Mouse (Mus musculus): Measurements from ENCODE around the gene Pde4d.

DNA sequence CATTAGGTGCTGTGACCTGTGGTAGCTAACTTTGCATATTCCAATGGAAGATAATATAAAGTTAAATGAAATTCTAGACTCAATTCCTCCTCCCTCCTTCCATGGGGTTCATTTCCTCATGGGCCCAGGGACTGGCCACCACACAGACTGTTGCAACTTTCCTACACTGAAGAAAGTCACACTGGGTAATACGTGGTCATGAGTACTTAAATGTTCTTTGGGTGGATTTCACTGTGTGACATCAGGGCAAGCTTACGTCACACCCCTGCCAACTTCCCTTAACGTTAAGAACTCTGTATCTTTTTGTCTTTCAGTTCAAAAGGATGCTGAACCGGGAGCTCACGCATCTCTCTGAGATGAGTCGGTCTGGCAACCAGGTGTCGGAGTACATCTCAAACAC is 1483.8 kb downstream of the Pde4d start:
- TF ChIP-seq CTCF (IDR thresholded peaks at IDR 0.05; ENCODE audit: borderline replicate concordance, insufficient read depth, low read depth, low read length) (no peak), POLR2A (IDR thresholded peaks at IDR 0.05; ENCODE audit: borderline replicate concordance, insufficient read depth, low read length) (no peak)
